Mouse (Mus musculus) inflammation-experienced regulatory T-cells, adult 6 months (primary cell): ENCODE data around the gene Sfr1. TPM values are rescaled to one million over a fixed set of nuclear protein-coding genes. Genes with fewer than 3 reads are reported as not detected.

Experiments
- ATAC-seq: one replicate; pipeline ENCODE4 v1.8.0; 2017
- polyA plus RNA-seq, 3 experiments: library from polyadenylated mRNA; unstranded; fragments of 100-300 nt; shearing (Covaris generic); gene quantifications; one replicate each; pipeline ENCODE4 v1.2.1; 2017

The Sfr1 gene
- polyA plus RNA-seq, 3 experiments from 2014 or later, result 140 to 178 (median 146) TPM

DNA sequence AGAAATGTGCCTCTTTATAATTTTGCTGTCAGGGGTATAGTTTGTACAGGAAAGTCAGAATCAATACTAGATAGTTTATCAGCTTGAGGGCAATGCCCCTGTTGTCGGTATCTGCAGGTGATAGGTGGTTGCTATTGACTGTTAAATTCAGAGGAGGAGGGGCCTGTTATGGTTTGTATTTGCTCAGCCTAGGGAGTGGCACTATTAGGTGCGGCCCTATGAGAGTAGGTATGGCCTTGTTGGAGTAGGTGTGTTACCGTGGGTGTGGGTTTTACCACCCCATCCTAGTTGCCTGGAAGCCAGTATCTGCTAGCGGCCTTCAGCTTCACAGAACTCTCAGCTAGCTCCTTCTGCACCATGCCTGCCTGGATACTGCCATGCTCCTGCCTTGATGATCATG lies 22.4 kb downstream of the Sfr1 start:
- ATAC-seq, result no peak

- peak; percentile 43 for ATAC-seq
These were observed 23.4 kb downstream of the Sfr1 start for GRCm38 (mm10) chr19:47754931-47755330.

DNA sequence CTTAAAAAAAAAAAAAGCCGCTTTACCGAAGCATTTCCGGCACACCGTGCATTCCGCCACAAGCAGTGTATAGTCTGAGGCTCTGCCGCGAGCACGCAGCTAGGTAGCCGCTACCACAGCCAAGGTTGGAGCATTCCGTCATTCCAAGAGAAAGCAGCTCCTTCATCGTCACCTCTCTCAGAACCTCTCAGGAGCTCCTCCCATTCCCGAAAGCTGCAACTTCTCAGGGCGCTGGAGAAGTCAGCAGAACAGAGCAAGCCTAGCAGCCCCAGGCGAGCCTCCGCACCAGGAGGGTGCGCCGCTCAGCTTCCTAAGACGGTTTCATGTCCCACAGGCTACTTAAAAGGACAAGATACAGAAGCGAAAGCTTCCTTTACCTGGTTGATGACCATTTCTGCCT lies 24.1 kb downstream of the Sfr1 start:
- ATAC-seq, result no peak

- no peak for ATAC-seq
These were observed 46.4 kb downstream of the Sfr1 start for GRCm38 (mm10) chr19:47777847-47778246.

DNA sequence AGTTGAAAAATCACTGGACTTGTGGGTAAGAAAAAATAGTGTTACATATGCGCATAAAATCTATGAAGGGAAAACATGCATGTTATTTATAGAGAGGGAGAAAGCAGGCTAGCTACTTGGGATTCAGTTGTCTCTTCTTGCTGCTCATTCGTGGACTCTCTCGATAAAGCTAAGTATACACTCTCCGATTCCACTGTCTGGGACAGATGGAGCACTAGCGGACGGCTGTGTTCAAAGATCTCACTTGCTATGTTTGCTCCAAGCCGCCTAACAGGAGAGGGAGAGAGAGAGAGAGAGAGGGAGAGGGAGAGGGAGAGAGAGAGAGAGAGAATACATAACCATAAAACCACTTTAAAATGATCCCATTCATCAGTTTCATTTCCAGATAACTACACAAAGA lies 48.7 kb downstream of the Sfr1 start:
- ATAC-seq, result no peak

DNA sequence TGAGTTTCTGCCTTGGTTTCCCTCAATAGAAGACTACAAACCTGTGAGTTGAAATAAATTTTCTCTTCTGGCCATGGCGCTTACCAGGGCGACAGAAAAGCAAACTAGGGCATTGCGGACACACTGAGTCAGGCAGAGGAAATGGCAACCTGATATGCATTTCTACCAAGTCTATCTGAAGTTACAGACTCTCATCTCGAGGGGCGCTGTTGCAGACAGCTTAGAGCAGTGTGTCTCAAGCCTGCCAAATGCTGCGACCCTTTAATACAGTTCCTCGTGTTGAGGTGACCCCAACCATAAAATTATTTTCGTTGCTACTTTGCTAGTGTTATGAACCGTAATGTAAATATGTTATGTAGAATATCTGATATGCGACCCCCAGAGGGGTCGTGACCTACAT lies 49.5 kb downstream of the Sfr1 start:
- no peak for ATAC-seq

GRCm38 (mm10) chr19:47783898-47784297 lies 52.4 kb downstream of the Sfr1 start:
- ATAC-seq, result no peak

Other genes starting within 250 kb of the Sfr1 start
- 10 to 100 TPM; 27.8 to 36.9 (median 31.0) TPM for gene Stn1, start 194.2 kb upstream of the Sfr1 start, polyA plus RNA-seq
- gene Slk, start 152.0 kb upstream of the Sfr1 start, polyA plus RNA-seq, result 10 to 100 TPM; 15.1 to 18.3 (median 17.7) TPM
- not detected for gene Col17a1, start 39.6 kb upstream of the Sfr1 start, polyA plus RNA-seq
- gene Gsto1, start 123.3 kb downstream of the Sfr1 start, polyA plus RNA-seq, result 10 to 100 TPM; 17.8 to 26.4 (median 19.5) TPM
- 1 to 10 TPM in 2 of 3 experiments, under 1 TPM in 1; 0.34 to 1.2 (median 1.1) TPM for gene Gsto2, start 133.9 kb downstream of the Sfr1 start, polyA plus RNA-seq
- gene Cfap43, start 187.6 kb downstream of the Sfr1 start, polyA plus RNA-seq, result under 1 TPM; 0.34 to 0.48 (median 0.38) TPM
- gene Itprip, start 187.6 kb downstream of the Sfr1 start, polyA plus RNA-seq, result 10 to 100 TPM in 1 of 3 experiments, 1 to 10 TPM in 2; 7.8 to 10.4 (median 8.0) TPM
- gene Cfap58, start 206.0 kb downstream of the Sfr1 start, polyA plus RNA-seq, result not detected